Mouse (Mus musculus) heart, embryonic 16.5 days (tissue): ENCODE measurements around the gene Gsn. TPM values are rescaled to one million over a fixed set of nuclear protein-coding genes. Genes with fewer than 3 reads are reported as not detected.

Experiments
- ATAC-seq: fragments of 200-750 bp; cut with Nextera tagmentation; replicated peaks from 2 replicates; pipeline ENCODE4 v1.8.0; 2017; ENCODE audit warnings: moderate number of reproducible peaks; ENCODE audit not compliant: insufficient read depth, low FRiP score; ENCODE audit errors: extremely low read depth
- H3K27ac ChIP-seq: fragments of 300-500 bp; sonication (generic); 2 replicates; pipeline ENCODE4 v1.5.1; 2014; ENCODE audit warnings: mild to moderate bottlenecking, low read length, control low read depth, moderate library complexity
- H3K27me3 ChIP-seq: fragments of 300-500 bp; sonication (generic); 2 replicates; pipeline ENCODE4 v1.6.1; 2014; ENCODE audit warnings: low read length, mixed read lengths; ENCODE audit not compliant: control insufficient read depth, insufficient read depth
- H3K36me3 ChIP-seq: fragments of 300-500 bp; sonication (generic); 2 replicates; pipeline ENCODE4 v1.6.1; 2014; ENCODE audit not compliant: control insufficient read depth, insufficient read depth
- H3K4me1 ChIP-seq: fragments of 300-500 bp; sonication (generic); 2 replicates; pipeline ENCODE4 v1.6.1; 2014; ENCODE audit warnings: low read length, mixed read lengths; ENCODE audit not compliant: control insufficient read depth, insufficient read depth
- H3K4me2 ChIP-seq: fragments of 300-500 bp; sonication (generic); 2 replicates; pipeline ENCODE4 v1.6.1; 2014; ENCODE audit warnings: low read depth, mild to moderate bottlenecking, control low read depth, low read length
- H3K4me3 ChIP-seq: fragments of 300-500 bp; sonication (generic); 2 replicates; pipeline ENCODE4 v1.5.1; 2014; ENCODE audit warnings: mild to moderate bottlenecking, control low read depth, low read length
- H3K9ac ChIP-seq: fragments of 300-500 bp; sonication (generic); 2 replicates; pipeline ENCODE4 v1.6.1; 2014; ENCODE audit warnings: low read length, control low read depth
- H3K9me3 ChIP-seq: fragments of 300-500 bp; sonication (generic); replicated peaks from 2 replicates; pipeline ENCODE4 v1.6.1; 2016; ENCODE audit warnings: low read length; ENCODE audit not compliant: control insufficient read depth
- WGBS: fragments of 180-500 bp; shearing (Covaris S2); extraction: QIAGEN DNeasy Blood & Tissue Kit; methylation state at CpG from one replicate; pipeline ENCODE4 v1.1.7; 2014; 5-methylcytosine and 5-hydroxymethylcytosine counted together
- polyA plus RNA-seq: library from polyadenylated mRNA; unstranded; fragments of >200 nt; fragmentation: Nextera tagmentation; extraction: Ambion mirVana; gene quantifications from 2 replicates; pipeline ENCODE4 v1.2.1, GENCODE M21; 2015

Gsn gene
- polyA plus RNA-seq, 1 experiment from 2014 or later, result 348 TPM

- WGBS, result under 1% methylated on average over 45 of the region's 45 CpGs
- ATAC-seq, result peak; percentile 100
- Histone ChIP-seq H3K27ac (peak within 1 kb of the TSS; percentile 92), H3K4me1 (peaks cover 15% of the 10 kb centered on the region), H3K9me3 (no peaks in the 10 kb centered on the region), H3K36me3 (no peaks in the 10 kb centered on the region), H3K27me3 (no peaks in the 10 kb centered on the region), H3K4me2 (peak within 1 kb of the TSS; percentile 78), H3K4me3 (peak within 1 kb of the TSS; percentile 74), H3K9ac (peak within 1 kb of the TSS; percentile 84)
These were observed 80.5 kb downstream of the Gsn start, which contains the start of gene Stom for GRCm38 (mm10) chr2:35336388-35337280. Gene Stom, minus strand, starts transcription at chr2:35336976.

GRCm38 (mm10) chr2:35337419-35337818 is 81.2 kb downstream of the Gsn start:
- WGBS, result 56% methylated on average over 10 of the region's 10 CpGs
- peaks cover 15% of the 10 kb centered on the region for H3K4me1 ChIP-seq
- H3K9ac ChIP-seq, result peak overlapping the region; percentile 56
- peak overlapping the region; percentile 77 for H3K27ac ChIP-seq
- no peaks in the 10 kb centered on the region for H3K27me3 ChIP-seq
- no peak for ATAC-seq
- H3K36me3 ChIP-seq, result no peaks in the 10 kb centered on the region
- H3K9me3 ChIP-seq, result no peaks in the 10 kb centered on the region
- H3K4me2 ChIP-seq, result peak overlapping the region; percentile 78
- peak overlapping the region; percentile 74 for H3K4me3 ChIP-seq

GRCm38 (mm10) chr2:35338036-35338435 is 81.9 kb downstream of the Gsn start:
- Histone ChIP-seq H3K27me3 (no peaks in the 10 kb centered on the region), H3K9ac (no peak overlapping the region), H3K4me1 (peaks cover 15% of the 10 kb centered on the region), H3K4me2 (no peak overlapping the region), H3K9me3 (no peaks in the 10 kb centered on the region), H3K4me3 (no peak overlapping the region), H3K36me3 (no peaks in the 10 kb centered on the region), H3K27ac (peak overlapping the region; percentile 53; the same call in 1 of the 2 replicates)
- no peak for ATAC-seq
- WGBS, result 74% methylated on average over 1 of the region's 1 CpGs

GRCm38 (mm10) chr2:35338707-35339106 is 82.5 kb downstream of the Gsn start:
- ATAC-seq, result no peak
- Histone ChIP-seq H3K27ac (no peak overlapping the region), H3K9ac (no peak overlapping the region), H3K4me3 (no peak overlapping the region), H3K4me1 (peaks cover 15% of the 10 kb centered on the region), H3K4me2 (no peak overlapping the region), H3K9me3 (no peaks in the 10 kb centered on the region), H3K36me3 (no peaks in the 10 kb centered on the region), H3K27me3 (no peaks in the 10 kb centered on the region)
- WGBS, result 67% methylated on average over 6 of the region's 6 CpGs

GRCm38 (mm10) chr2:35342605-35343004 is 86.4 kb downstream of the Gsn start:
- Histone ChIP-seq H3K9me3 (no peaks in the 10 kb centered on the region), H3K4me2 (no peak overlapping the region), H3K27ac (no peak overlapping the region), H3K4me1 (peaks cover under 1% of the 10 kb centered on the region), H3K4me3 (no peak overlapping the region), H3K9ac (no peak overlapping the region), H3K36me3 (no peaks in the 10 kb centered on the region), H3K27me3 (no peaks in the 10 kb centered on the region)
- ATAC-seq, result no peak
- 60% methylated on average over 3 of the region's 3 CpGs for WGBS

GRCm38 (mm10) chr2:35345984-35346383 is 89.8 kb downstream of the Gsn start:
- WGBS, result 54% methylated on average over 2 of the region's 2 CpGs
- Histone ChIP-seq H3K27me3 (no peaks in the 10 kb centered on the region), H3K9ac (no peak overlapping the region), H3K4me2 (no peak overlapping the region), H3K4me3 (no peak overlapping the region), H3K36me3 (no peaks in the 10 kb centered on the region), H3K27ac (no peak overlapping the region), H3K9me3 (no peaks in the 10 kb centered on the region), H3K4me1 (no peaks in the 10 kb centered on the region)
- ATAC-seq, result no peak

GRCm38 (mm10) chr2:35349184-35349583 is 93.0 kb downstream of the Gsn start:
- ATAC-seq, result peak; percentile 49
- Histone ChIP-seq H3K36me3 (no peaks in the 10 kb centered on the region), H3K27me3 (no peaks in the 10 kb centered on the region), H3K4me1 (no peaks in the 10 kb centered on the region), H3K9ac (no peak overlapping the region), H3K4me2 (no peak overlapping the region), H3K27ac (no peak overlapping the region), H3K9me3 (no peaks in the 10 kb centered on the region), H3K4me3 (no peak overlapping the region)
- WGBS, result 36% methylated on average over 5 of the region's 5 CpGs

Other genes starting within 250 kb of the Gsn start
- gene Hc, start 194.9 kb upstream of the Gsn start, polyA plus RNA-seq, result 0.09 and 0.35 TPM in 2 replicates
- 0.10 and 0.42 TPM in 2 replicates for gene AI182371, start 154.8 kb upstream of the Gsn start, polyA plus RNA-seq
- 19.7 and 21.3 TPM in 2 replicates for gene Cntrl, start 146.9 kb upstream of the Gsn start, polyA plus RNA-seq
- gene Rab14, start 55.3 kb upstream of the Gsn start, polyA plus RNA-seq, result 256 and 284 TPM in 2 replicates
- 61.1 and 64.2 TPM in 2 replicates for gene Stom, start 80.6 kb downstream of the Gsn start, polyA plus RNA-seq
- not detected in 2 replicates for gene 4930568D16Rik, start 111.3 kb downstream of the Gsn start, polyA plus RNA-seq
- gene 4930402F06Rik, start 140.8 kb downstream of the Gsn start, polyA plus RNA-seq, result not detected in 2 replicates
- gene Ggta1, start 206.9 kb downstream of the Gsn start, polyA plus RNA-seq, result 28.6 and 30.9 TPM in 2 replicates